Mouse (Mus musculus) myocyte (in vitro differentiated cells): ENCODE data around the gene Atp6v0e.

Experiments
- CEBPB ChIP-seq: IDR thresholded peaks from 2 replicates; pipeline ENCODE4 v1.6.1; 2011; ENCODE audit warnings: mild to moderate bottlenecking, moderate library complexity; ENCODE audit not compliant: poor library complexity, insufficient read depth, severe bottlenecking
- E2F4 ChIP-seq: IDR thresholded peaks from one replicate; pipeline ENCODE4 v1.6.1; 2011; ENCODE audit warnings: mild to moderate bottlenecking, control low read depth, moderate library complexity; ENCODE audit not compliant: insufficient read depth
- MAX ChIP-seq: IDR thresholded peaks from one replicate; pipeline ENCODE4 v1.6.1; 2011; ENCODE audit warnings: low read depth, mild to moderate bottlenecking, control low read depth
- MYOD1 ChIP-seq, 3 experiments: IDR thresholded peaks; one replicate each; pipeline ENCODE4 v1.6.1; 2011; ENCODE audit warnings: control low read depth in 2 of 3, low read depth in 2 of 3, mild to moderate bottlenecking in 2 of 3, moderate library complexity in 1 of 3; ENCODE audit not compliant: insufficient read length in 2 of 3, control insufficient read depth in 1 of 3
- POLR2A ChIP-seq: IDR thresholded peaks from one replicate; pipeline ENCODE4 v1.6.1; 2011; ENCODE audit warnings: low read depth, mild to moderate bottlenecking, control low read depth, moderate library complexity; ENCODE audit not compliant: insufficient read length
- REST ChIP-seq: IDR thresholded peaks from one replicate; pipeline ENCODE4 v1.6.1; 2011; ENCODE audit warnings: mild to moderate bottlenecking, control low read depth, moderate library complexity; ENCODE audit not compliant: insufficient read depth, insufficient read length

GRCm38 (mm10) chr17:26703671-26704070, 40.6 kb downstream of the Atp6v0e start:
- TF ChIP-seq MAX: no peak
- TF ChIP-seq POLR2A: no peak
- TF ChIP-seq CEBPB: no peak
- TF ChIP-seq E2F4: no peak
- no peak for TF ChIP-seq MYOD1 (IDR thresholded peaks at IDR 0.05; ENCODE audit: control insufficient read depth in 1 of 3, insufficient read length in 2 of 3, low read depth in 2 of 3)
- no peak for TF ChIP-seq REST
